Mouse (Mus musculus) G1E-ER4 (cell line): ENCODE results near the gene Tmem141. TPM values are rescaled to one million over a fixed set of nuclear protein-coding genes. Genes with fewer than 3 reads are reported as not detected.

Experiments used
- GATA1 ChIP-seq: IDR thresholded peaks from one replicate; pipeline ENCODE4 v1.8.0; 2012; ENCODE audit warnings: low read length, inconsistent platforms
- polyA plus RNA-seq: library from polyadenylated mRNA; stranded (reverse); fragments of >175 nt; gene quantifications from 2 replicates; pipeline ENCODE4 v1.2.3, GENCODE M21; 2012

Gene Tmem141
- polyA plus RNA-seq, 1 experiment = not detected

DNA sequence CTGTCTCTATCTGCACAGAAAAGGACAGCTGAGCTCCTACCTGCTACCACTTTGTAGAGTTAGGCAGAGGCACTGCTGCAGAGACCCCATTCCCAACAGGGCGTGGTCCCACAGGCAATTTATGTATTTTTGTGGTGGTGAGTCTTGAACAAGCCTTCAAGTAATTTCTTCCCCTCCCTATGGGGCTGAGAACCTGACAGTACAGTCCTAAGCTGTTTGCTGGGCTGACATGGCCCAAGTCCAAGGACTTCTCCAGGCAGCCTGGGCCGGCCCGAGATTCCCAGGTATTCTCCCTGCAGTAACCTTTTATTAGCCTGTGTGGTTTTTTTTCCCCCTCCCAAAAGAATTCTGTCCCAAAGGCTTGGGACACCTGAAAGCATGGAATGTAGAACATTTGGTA, 37.7 kb downstream of the Tmem141 start:
- no peak for TF ChIP-seq GATA1

- TF ChIP-seq GATA1 = no peak
Observed at GRCm38 (mm10) chr2:25583571-25583970, 38.2 kb downstream of the Tmem141 start.

GRCm38 (mm10) chr2:25583120-25583481, 38.7 kb downstream of the Tmem141 start:
- TF ChIP-seq GATA1 = no peak

DNA sequence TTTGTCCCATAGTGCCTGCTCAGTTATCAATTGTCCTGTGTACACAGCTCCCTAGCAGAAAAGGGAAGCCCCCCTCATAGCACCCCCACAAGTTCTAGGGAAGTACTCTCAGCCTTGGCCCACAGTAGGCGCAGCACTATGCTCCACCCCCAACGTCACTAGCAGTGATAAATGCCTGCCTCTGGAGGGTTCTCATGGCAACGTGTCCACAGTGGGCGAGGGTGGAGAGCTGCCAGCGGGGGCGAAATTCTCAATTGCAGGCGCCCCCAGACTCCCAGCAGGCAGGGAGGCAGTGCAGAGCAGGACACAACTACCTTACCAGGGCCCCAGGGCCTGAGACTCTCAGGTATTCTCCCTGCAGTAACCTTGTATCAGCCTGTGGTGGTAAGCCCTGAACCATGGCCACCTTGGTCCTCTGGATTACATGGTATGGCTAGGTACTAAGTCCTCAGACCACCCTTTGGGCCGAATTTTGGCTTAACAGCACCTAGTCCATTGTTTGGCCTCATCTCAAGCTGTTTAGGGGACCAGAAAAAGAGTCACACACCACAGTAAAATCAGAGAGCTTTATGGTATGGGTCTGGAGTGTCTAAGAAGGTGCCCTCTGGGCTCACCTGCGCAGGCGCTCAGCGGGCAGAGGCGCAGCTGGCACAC, 39.2 kb downstream of the Tmem141 start:
- no peak for TF ChIP-seq GATA1

DNA sequence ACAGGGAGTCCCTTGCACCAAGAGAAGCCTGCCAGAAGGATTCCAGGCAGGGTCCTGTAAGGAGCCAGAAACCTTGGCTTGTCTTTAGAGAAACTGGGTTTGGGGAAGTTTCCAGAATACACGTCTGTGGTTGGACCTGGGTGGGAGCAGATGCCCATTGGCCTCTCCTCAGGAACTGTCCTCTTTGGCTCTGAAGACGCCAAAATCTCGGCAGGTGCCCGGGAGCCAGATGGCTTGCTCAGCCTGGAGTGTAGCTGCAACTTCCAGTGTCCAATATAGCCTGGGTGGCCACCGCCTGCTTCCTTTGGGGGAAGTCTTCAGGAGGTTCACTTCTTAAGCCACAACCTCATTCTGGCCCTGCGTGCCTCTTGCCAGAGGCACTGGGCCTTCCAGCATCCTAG, 39.9 kb downstream of the Tmem141 start:
- no peak for TF ChIP-seq GATA1

DNA sequence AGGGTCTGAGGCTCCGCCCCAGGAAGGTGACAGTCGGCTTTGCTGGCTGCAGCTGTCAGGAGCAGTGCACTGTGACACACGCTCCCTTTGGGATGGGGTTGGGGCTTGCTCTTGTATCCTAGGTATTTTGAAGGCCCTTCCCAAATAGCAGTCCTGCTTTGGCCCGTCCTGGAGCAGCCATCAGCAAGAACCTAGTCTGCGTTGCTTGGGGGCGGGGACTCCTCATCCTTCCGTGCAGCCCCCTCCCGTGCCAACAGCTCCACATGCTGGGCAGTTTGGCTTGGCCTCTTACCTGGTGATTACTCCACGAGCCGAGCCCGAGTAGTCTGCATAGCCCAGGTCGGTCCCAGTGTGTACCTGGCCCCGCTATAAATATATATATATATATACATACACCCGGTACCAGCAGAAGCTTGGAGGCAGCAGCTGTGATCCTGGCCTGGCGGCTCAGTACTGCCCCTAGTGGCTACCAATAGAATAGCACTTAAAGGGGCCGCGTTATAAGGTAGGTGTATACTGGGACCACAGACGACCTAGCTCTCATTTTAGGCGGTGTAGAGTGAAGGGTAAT, 40.4 kb downstream of the Tmem141 start, which contains the start of gene Ajm1:
Gene Ajm1, minus strand, starts transcription at position 464 of the 571 bp plus-strand sequence.
- no peak for TF ChIP-seq GATA1

- TF ChIP-seq GATA1 = no peak
Observed at GRCm38 (mm10) chr2:25580621-25581101, 41.1 kb downstream of the Tmem141 start.

DNA sequence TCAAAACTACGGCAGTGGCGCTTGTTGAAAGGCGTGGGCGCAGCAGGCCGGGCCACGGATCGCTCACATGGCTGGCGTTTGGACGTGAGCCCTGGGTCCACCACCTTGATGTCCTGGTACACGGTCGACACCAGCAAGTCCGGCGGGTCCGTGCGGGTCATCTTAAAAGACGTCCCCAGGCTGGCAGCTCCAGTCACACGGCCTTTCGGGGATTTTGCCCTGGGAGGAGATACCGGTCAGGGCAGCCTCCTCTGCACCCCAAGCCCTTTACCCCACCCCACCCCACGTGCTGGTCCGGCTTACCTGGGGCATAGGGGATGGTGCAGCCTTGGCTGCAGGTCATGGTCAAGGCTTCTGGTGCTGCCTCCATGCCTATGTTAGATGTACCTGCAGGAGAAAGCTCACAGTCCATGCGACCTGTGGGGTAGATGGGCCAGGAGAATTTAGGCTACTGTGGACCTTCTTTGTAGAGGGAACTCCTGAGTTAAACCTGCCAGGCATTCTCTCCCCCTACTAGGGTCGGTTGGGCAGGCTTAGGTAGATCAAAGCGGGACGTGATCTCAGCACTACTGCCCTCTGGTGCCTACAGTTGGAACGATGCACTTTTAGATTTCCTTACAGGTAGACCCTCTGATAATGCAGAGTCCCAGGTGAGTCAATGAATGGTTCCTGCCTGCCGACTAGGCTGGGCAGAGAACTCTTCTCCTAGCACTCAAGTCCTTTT, 41.9 kb downstream of the Tmem141 start:
- TF ChIP-seq GATA1 = no peak

DNA sequence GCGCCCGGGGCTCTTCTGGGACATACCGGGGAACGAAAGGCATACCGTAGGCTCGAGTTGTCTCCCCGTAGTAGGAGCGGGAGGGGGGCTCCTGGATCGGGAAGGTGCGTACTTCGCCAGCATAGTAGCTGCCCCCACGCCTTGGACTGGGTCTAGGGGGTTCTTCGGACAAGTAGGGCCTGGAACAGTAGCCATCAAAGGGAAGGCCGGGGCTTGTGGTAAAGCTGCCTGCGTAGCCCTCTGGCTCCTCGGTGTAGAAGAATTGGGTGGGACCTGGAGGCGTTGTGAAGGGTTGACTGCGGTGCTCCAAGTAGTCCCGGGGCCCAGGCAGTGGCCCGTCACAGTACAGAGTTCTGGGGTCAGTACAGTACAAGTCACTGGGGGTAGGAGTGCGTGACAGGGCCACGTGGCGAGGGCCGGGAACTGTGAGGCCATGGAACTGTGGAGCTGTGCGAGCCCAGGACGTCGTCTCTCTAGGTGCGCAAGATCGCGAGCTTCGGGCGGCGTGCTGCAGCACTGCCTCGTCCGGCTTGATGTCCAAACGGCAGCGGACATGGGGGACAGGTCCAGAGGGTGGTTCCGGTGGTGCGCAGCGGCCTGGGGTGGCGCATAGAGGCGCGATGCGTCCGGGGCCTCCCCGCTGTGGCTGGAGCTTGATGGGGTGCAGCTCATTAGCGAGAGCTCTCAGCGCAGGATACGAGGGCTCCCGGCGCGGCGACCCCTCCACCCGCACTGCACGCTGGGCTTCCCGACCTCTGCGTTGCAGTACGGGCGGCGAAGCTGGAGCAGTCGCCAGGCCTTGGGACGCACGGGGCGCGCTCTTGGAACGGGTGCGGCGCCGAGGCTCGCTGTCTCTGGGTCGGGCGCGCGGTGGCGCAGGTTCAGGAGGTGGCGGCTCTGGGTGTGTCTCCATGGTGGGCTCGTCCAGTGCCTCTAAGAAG, 42.7 kb downstream of the Tmem141 start:
- no peak for TF ChIP-seq GATA1

GRCm38 (mm10) chr2:25577951-25578795, 43.6 kb downstream of the Tmem141 start:
- no peak for TF ChIP-seq GATA1

- TF ChIP-seq GATA1 = no peak
Observed at GRCm38 (mm10) chr2:25576965-25577891, 44.6 kb downstream of the Tmem141 start.

DNA sequence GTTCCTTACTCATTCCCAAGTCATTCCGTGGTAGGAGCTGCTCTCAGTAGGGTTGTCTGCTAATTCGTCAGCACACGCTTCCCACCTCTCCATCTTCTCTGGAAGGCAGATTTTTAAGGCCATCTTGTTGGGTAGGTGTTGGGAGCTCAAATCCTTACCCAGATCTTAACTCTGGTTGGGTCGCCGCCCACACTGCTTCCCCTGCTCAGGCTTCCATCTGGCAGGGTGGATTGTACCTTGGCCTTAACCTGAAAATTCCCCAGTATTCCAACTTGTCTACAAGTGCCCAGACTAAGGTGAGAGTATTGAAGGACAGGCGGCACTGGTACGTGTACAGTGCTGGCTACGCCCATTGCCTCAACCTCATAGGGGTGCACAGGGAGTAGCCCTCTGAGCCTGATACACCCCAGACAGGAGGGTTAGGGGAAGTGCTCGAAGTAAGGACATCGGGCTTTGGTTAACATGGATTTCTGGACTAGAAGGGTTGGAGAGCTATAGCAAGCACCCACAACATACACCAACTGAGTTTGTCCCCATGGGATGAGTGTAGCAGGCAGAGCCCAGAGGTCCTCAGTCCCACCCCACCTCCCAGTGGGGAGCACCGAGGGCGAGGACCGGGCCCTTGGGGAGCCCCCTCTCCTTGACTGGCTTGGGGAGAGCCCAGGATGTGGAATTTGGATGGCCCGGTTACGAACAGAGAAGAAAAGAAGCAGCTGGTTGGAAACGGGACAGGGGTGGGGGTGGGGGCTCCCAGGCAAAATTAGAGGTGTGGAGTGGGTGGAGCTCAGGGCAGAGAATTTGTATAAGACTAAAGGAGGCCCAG, 45.6 kb downstream of the Tmem141 start:
- no peak for TF ChIP-seq GATA1
